Mouse (Mus musculus) ES-E14 (cell line): ENCODE results near the gene Mipol1.

Source experiments
- CHD2 ChIP-seq: IDR thresholded peaks from 2 replicates; pipeline ENCODE4 v1.6.1; 2014; ENCODE audit warnings: mild to moderate bottlenecking, low read depth, low read length, inconsistent platforms
- HCFC1 ChIP-seq: IDR thresholded peaks from 2 replicates; pipeline ENCODE4 v1.6.1; 2012; ENCODE audit warnings: low read length, inconsistent platforms, borderline replicate concordance; ENCODE audit not compliant: insufficient read depth
- MAFK ChIP-seq: IDR thresholded peaks from 2 replicates; pipeline ENCODE4 v1.6.1; 2014; ENCODE audit warnings: mild to moderate bottlenecking, low read depth, low read length, inconsistent platforms; ENCODE audit not compliant: insufficient read depth
- ZC3H11A ChIP-seq: IDR thresholded peaks from 2 replicates; pipeline ENCODE4 v1.6.1; 2012; ENCODE audit warnings: low read depth, mild to moderate bottlenecking, inconsistent platforms, low read length, borderline replicate concordance
- ZNF384 ChIP-seq: IDR thresholded peaks from 2 replicates; pipeline ENCODE4 v1.6.1; 2012; ENCODE audit warnings: low read depth, low read length, inconsistent platforms

- TF ChIP-seq CHD2: no peak
- no peak for TF ChIP-seq MAFK
- no peak for TF ChIP-seq ZNF384
- no peak for TF ChIP-seq HCFC1
- no peak for TF ChIP-seq ZC3H11A
Observed at GRCm38 (mm10) chr12:57184401-57185147, 45.7 kb upstream of the Mipol1 start.
